Mouse (Mus musculus) liver, embryonic 14.5 days (tissue): ENCODE measurements at regions not wholly inside any gene's neighbourhood (a gene's known extent, or its start where the extent isn't known, plus 50 kb on each side); places are given as distances from the start of the nearest gene placed in this dataset.

ENCODE experiments used
- ATAC-seq: fragments of 200-750 bp; cut with Nextera tagmentation; 2 replicates; pipeline ENCODE4 v1.8.0; 2017; ENCODE audit warnings: moderate number of reproducible peaks, mild to moderate bottlenecking, moderate library complexity; ENCODE audit not compliant: insufficient read depth
- DNase-seq, 3 experiments: peaks; one replicate each; pipeline ENCODE4 v3.0.0-alpha.2; 2012 to 2013; ENCODE audit warnings: low read depth in 3 of 3, low spot score in 3 of 3
- H3K27ac ChIP-seq: fragments of 300-500 bp; sonication (generic); 2 replicates; pipeline ENCODE4 v1.5.1; 2014; ENCODE audit warnings: moderate library complexity, mild to moderate bottlenecking, control low read depth, inconsistent platforms
- H3K27me3 ChIP-seq: fragments of 300-500 bp; sonication (generic); 2 replicates; pipeline ENCODE4 v1.6.1; 2014; ENCODE audit warnings: mild to moderate bottlenecking, low read length, moderate library complexity; ENCODE audit not compliant: control insufficient read depth, insufficient read depth
- H3K36me3 ChIP-seq: fragments of 300-500 bp; sonication (generic); replicated peaks from 2 replicates; pipeline ENCODE4 v1.6.1; 2014; ENCODE audit warnings: low read depth; ENCODE audit not compliant: control insufficient read depth, insufficient read depth
- H3K4me1 ChIP-seq, 2 experiments: fragments of 200-500 bp in 1 of 2; fragments of 300-500 bp in 1 of 2; sonication (generic) in 1 of 2; replicated peaks; 2 replicates each; pipeline ENCODE4 v1.6.1; 2012 to 2014; ENCODE audit warnings: antibody characterized with exemption in 1 of 2, inconsistent platforms in 1 of 2, low read length in 1 of 2; ENCODE audit not compliant: control insufficient read depth in 2 of 2, insufficient read depth in 2 of 2
- H3K4me2 ChIP-seq: fragments of 300-500 bp; sonication (generic); 2 replicates; pipeline ENCODE4 v1.6.1; 2014; ENCODE audit warnings: low read depth, mild to moderate bottlenecking, control low read depth, moderate library complexity
- H3K4me3 ChIP-seq, 2 experiments: fragments of 200-500 bp in 1 of 2; fragments of 300-500 bp in 1 of 2; sonication (generic) in 1 of 2; 2 replicates each; pipeline ENCODE4 v1.5.1; 2012 to 2014; ENCODE audit warnings: low read depth in 2 of 2, low read length in 2 of 2, mild to moderate bottlenecking in 2 of 2, control low read depth in 1 of 2, inconsistent platforms in 1 of 2, moderate library complexity in 1 of 2; ENCODE audit not compliant: insufficient read depth in 1 of 2
- H3K9ac ChIP-seq: fragments of 300-500 bp; sonication (generic); replicated peaks from 2 replicates; pipeline ENCODE4 v1.6.1; 2014; ENCODE audit warnings: mild to moderate bottlenecking, control low read depth, moderate library complexity
- H3K9me3 ChIP-seq: fragments of 300-500 bp; sonication (generic); 2 replicates; pipeline ENCODE4 v1.6.1; 2016; ENCODE audit warnings: low read length, mixed read lengths; ENCODE audit not compliant: control insufficient read depth
- CTCF ChIP-seq: IDR thresholded peaks from 2 replicates; pipeline ENCODE4 v1.5.1; 2016; ENCODE audit warnings: antibody characterized with exemption, low read depth, control low read depth
- EP300 ChIP-seq: IDR thresholded peaks from 2 replicates; pipeline ENCODE4 v1.6.1; 2016; ENCODE audit warnings: antibody characterized with exemption, low read depth
- WGBS: fragments of 180-500 bp; shearing (Covaris S2); extraction: QIAGEN DNeasy Blood & Tissue Kit; methylation state at CpG from one replicate; pipeline ENCODE4 v1.1.7; 2014; ENCODE audit not compliant: insufficient replicate concordance; 5-methylcytosine and 5-hydroxymethylcytosine counted together

DNA sequence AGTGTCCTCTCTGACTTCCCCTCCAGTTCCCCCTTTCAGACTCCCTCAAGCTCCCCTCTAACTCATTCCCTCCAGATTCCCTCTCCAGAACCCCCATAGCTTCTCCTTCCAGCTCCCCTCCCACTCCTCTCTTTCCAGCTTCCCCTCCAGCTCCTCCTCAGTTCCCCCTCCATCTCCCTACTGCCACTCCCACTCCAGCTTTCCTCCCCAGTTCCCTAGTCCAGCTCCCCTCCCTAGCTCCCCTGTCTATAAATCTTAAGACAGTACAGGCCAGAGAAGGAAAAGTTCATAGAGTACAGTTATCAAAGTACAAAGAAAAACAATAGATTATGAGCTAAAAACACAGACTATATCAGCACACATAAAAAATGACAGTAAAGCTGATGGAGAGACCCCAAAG is 173.6 kb upstream of the Dcbld2 start:
- H3K4me3 ChIP-seq = no peak overlapping the region
- H3K4me1 ChIP-seq = no peaks in the 10 kb centered on the region
- H3K27me3 ChIP-seq = no peaks in the 10 kb centered on the region
- H3K27ac ChIP-seq = no peak overlapping the region
- ATAC-seq (no peak), DNase-seq (no peak)
- no peaks in the 10 kb centered on the region for H3K9me3 ChIP-seq
- no peaks in the 10 kb centered on the region for H3K36me3 ChIP-seq
- TF ChIP-seq CTCF (no peak), EP300 (no peak)
- H3K9ac ChIP-seq = no peak overlapping the region
- no peak overlapping the region for H3K4me2 ChIP-seq

DNA sequence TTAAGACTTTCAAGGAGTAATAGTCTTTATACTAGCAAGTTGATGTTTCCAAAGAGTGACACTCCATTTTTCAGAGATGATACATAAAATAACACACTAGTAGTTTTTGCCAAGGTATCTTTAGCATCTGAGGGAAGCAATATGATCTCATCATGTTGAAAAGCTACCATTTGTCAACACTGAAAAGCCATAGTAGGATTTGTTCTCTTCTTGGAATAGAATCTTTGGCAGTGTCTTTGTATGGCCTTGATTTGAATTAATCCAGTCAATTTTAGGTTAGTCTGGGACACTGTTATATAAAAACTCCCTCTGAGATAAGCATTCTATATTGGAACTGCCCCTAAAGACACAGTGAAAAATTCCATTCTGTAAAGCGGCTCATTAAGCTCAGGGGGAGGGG is 171.4 kb upstream of the Dcbld2 start:
- no peak for DNase-seq
- Histone ChIP-seq H3K36me3 (no peaks in the 10 kb centered on the region), H3K27me3 (no peaks in the 10 kb centered on the region), H3K4me3 (no peak overlapping the region), H3K4me2 (no peak overlapping the region), H3K9me3 (no peaks in the 10 kb centered on the region), H3K27ac (no peak overlapping the region), H3K4me1 (no peaks in the 10 kb centered on the region), H3K9ac (no peak overlapping the region)
- WGBS = 48% methylated on average over 1 of the region's 1 CpGs
- ATAC-seq = no peak
- TF ChIP-seq EP300 (no peak), CTCF (no peak)

DNA sequence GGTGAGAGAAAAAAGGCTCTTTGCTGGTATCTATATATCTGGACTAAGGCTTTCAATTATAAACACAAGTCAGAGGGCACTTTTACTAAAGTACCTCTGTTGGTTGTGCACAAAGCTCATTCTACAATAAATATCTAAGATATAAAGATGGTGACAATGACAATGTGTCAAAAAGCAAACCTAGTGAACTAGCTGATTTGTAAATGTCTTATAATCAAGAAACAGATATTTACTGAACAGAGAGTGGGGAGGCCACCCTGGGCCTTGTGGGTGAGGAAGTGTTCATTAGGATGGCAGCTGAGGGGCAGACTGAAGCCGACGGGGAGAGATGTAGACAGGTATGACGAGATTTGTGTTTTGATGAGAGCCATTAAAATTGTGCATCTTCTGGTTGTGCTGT is 132.0 kb upstream of the Dcbld2 start:
- no peak overlapping the region for H3K4me2 ChIP-seq
- TF ChIP-seq EP300 (no peak), CTCF (no peak)
- no peaks in the 10 kb centered on the region for H3K27me3 ChIP-seq
- H3K36me3 ChIP-seq = no peaks in the 10 kb centered on the region
- DNase-seq (no peak), ATAC-seq (no peak)
- 55% methylated on average over 3 of the region's 3 CpGs for WGBS
- H3K9me3 ChIP-seq = no peaks in the 10 kb centered on the region
- H3K9ac ChIP-seq = no peak overlapping the region
- no peak overlapping the region for H3K27ac ChIP-seq
- H3K4me3 ChIP-seq = no peak overlapping the region
- H3K4me1 ChIP-seq = no peaks in the 10 kb centered on the region

DNA sequence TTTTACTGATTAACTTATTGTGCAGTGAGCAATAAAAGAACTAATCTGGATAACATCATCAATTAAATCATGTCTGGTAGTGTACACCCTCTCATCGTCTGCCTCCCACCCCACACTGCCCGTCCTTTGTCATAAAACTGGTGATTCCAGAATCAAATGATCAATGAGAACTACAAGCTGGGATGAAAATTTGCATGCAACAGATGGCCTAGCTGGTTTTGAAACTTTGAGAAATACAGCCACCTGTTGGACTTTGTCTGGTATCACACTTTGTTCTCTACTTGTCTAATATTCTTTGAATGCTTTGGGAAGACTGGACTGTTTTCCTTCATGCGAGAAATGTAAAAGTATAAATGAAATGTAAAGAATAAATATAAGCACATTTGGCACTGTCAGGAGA is 126.8 kb upstream of the Dcbld2 start:
- no peaks in the 10 kb centered on the region for H3K27me3 ChIP-seq
- no peak overlapping the region for H3K27ac ChIP-seq
- DNase-seq (no peak), ATAC-seq (no peak)
- WGBS = 44% methylated on average over 3 of the region's 3 CpGs
- no peak overlapping the region for H3K9ac ChIP-seq
- H3K9me3 ChIP-seq = no peaks in the 10 kb centered on the region
- H3K4me3 ChIP-seq = no peak overlapping the region
- no peak overlapping the region for H3K4me2 ChIP-seq
- H3K4me1 ChIP-seq = no peaks in the 10 kb centered on the region
- H3K36me3 ChIP-seq = no peaks in the 10 kb centered on the region
- TF ChIP-seq EP300 (no peak), CTCF (peak; percentile 10; the same call in 1 of the 2 replicates)

DNA sequence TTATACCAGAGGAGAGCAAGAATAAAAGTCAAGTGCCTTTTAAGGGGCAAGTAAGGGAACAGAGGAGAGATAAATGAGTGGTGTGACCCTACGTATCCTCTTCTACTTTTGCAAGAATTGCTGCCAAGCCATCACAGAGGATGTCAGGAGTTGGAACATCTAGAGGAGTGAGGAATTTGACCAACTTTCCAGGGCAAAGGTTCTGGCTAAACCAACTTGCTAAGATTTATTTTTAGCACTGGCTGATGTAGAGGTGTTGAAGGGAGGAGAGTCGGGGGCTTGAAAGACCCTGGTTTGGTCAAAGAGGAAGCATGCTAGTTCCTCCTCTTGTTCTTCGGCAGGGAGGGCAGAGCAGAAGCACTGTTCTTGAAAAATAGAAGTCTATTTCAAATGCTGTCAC is 113.8 kb upstream of the Dcbld2 start:
- TF ChIP-seq EP300 (no peak), CTCF (no peak)
- Histone ChIP-seq H3K4me1 (no peaks in the 10 kb centered on the region), H3K27ac (no peak overlapping the region), H3K4me2 (no peak overlapping the region), H3K9me3 (no peaks in the 10 kb centered on the region), H3K27me3 (no peaks in the 10 kb centered on the region), H3K9ac (no peak overlapping the region), H3K4me3 (no peak overlapping the region), H3K36me3 (no peaks in the 10 kb centered on the region)
- no peak for DNase-seq
- ATAC-seq = no peak
- 31% methylated on average over 3 of the region's 3 CpGs for WGBS

DNA sequence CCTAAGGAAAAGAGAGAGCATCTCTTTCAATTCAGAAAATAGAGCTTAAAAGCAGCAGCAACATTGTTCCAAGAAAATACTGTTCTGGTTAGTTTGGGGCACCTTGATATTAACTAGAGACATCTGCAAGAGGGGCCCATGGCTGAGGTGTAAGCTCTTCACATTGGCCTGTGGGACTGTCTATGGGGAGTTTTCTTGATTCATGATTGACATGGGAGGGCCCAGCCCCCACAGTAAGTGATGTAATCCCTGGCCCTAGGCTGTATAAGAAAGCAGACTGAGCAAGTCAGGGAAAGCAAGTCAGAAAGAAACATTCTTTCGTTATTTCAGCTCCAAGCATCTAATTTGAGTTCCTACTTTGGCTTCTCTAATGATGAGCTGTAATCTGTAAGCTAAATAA is 113.1 kb upstream of the Dcbld2 start:
- Histone ChIP-seq H3K27ac (no peak overlapping the region), H3K9me3 (no peaks in the 10 kb centered on the region), H3K4me2 (no peak overlapping the region), H3K27me3 (no peaks in the 10 kb centered on the region), H3K4me1 (no peaks in the 10 kb centered on the region), H3K9ac (no peak overlapping the region), H3K36me3 (no peaks in the 10 kb centered on the region), H3K4me3 (no peak overlapping the region)
- ATAC-seq = no peak
- WGBS = 64% methylated on average over 1 of the region's 1 CpGs
- TF ChIP-seq EP300 (no peak), CTCF (no peak)
- DNase-seq = no peak
